Mouse (Mus musculus) heart, adult 18-20 months (tissue): ENCODE results near the gene Cryaa. TPM values are rescaled to one million over a fixed set of nuclear protein-coding genes. Genes with fewer than 3 reads are reported as not detected.

ENCODE experiments used
- DNase-seq, 2 experiments: peaks; one replicate each; pipeline ENCODE4 v3.0.0; 2021 to 2022; ENCODE audit warnings: mixed read lengths in 1 of 2
- long read RNA-seq, 2 experiments: library from polyadenylated mRNA; stranded (forward); transcript quantifications; one replicate each; pipeline ENCODE4 v2.0.0; 2021
- total RNA-seq, 2 experiments: library from RNA; stranded (reverse); gene quantifications; 2 replicates each; pipeline ENCODE4 v1.2.3; 2021

The Cryaa gene
- total RNA-seq: not detected
- long read RNA-seq, experiment 1: 0 reads
- long read RNA-seq, experiment 2: 0 reads

- DNase-seq: no peak
These were observed at the start of gene Cryaa for GRCm38 (mm10) chr17:31677507-31677906. Cryaa (plus strand) TSS chr17:31677807.

GRCm38 (mm10) chr17:31627961-31628360 is 49.6 kb upstream of the Cryaa start:
- no peak for DNase-seq

GRCm38 (mm10) chr17:31631081-31631800 is 46.4 kb upstream of the Cryaa start:
- no peak for DNase-seq

GRCm38 (mm10) chr17:31633007-31633406 is 44.6 kb upstream of the Cryaa start:
- no peak for DNase-seq

- DNase-seq: no peak
These were observed 42.7 kb upstream of the Cryaa start for GRCm38 (mm10) chr17:31634896-31635295.

GRCm38 (mm10) chr17:31635781-31636180 is 41.8 kb upstream of the Cryaa start:
- no peak for DNase-seq

GRCm38 (mm10) chr17:31636277-31636941 is 41.2 kb upstream of the Cryaa start:
- no peak for DNase-seq

- peak; percentile 84 to 89 for DNase-seq
These were observed 40.4 kb upstream of the Cryaa start, which contains the start of gene Cbs for GRCm38 (mm10) chr17:31636942-31637811. Cbs (minus strand) TSS chr17:31637238.

- DNase-seq: peak; percentile 38 to 39
These were observed 39.6 kb upstream of the Cryaa start for GRCm38 (mm10) chr17:31637866-31638570.

- DNase-seq: no peak
These were observed 38.0 kb upstream of the Cryaa start for GRCm38 (mm10) chr17:31639651-31640050.

- no peak for DNase-seq
These were observed 35.3 kb upstream of the Cryaa start for GRCm38 (mm10) chr17:31642331-31642730.

- no peak for DNase-seq
These were observed 34.7 kb upstream of the Cryaa start for GRCm38 (mm10) chr17:31642913-31643312.

- no peak for DNase-seq
These were observed 31.2 kb upstream of the Cryaa start for GRCm38 (mm10) chr17:31646199-31647002.

- peak; percentile 14 to 42 for DNase-seq
These were observed 25.5 kb upstream of the Cryaa start for GRCm38 (mm10) chr17:31652152-31652551.

- no peak for DNase-seq
These were observed 24.3 kb upstream of the Cryaa start for GRCm38 (mm10) chr17:31653277-31653676.

GRCm38 (mm10) chr17:31655366-31655765 is 22.2 kb upstream of the Cryaa start:
- DNase-seq: no peak

GRCm38 (mm10) chr17:31656682-31657081 is 20.9 kb upstream of the Cryaa start:
- DNase-seq: no peak

- DNase-seq: no peak
These were observed 20.2 kb upstream of the Cryaa start for GRCm38 (mm10) chr17:31657141-31657983.

- DNase-seq: no peak
These were observed 19.5 kb upstream of the Cryaa start for GRCm38 (mm10) chr17:31658136-31658467.
